Comparison of ENCODE assay signal across 8 mouse cellular contexts in genomic region chr5:115011519-115012261, GRCm38 (mm10). TPM values are rescaled to one million over a fixed set of nuclear protein-coding genes. Genes with fewer than 3 reads are reported as not detected.
DNase-seq lines count a peak whose midpoint lies in the region; ATAC-seq lines count a peak whose summit lies in the region.

No protein-coding gene starts in this region.

- H3K27me3 ChIP-seq in intestine, embryonic 16.5 days (replicated peaks; ENCODE audit: control insufficient read depth, insufficient read depth, low read length) = no peaks in the 10 kb centered on the region
- no peaks in the 10 kb centered on the region for H3K27me3 ChIP-seq in limb, embryonic 12.5 days
- no peaks in the 10 kb centered on the region for H3K27me3 ChIP-seq in midbrain, embryonic 12.5 days

- peak; percentile 30 to 37 for DNase-seq in left cerebral cortex, adult 18-20 months (ENCODE audit: low spot score in 2 of 2)
- DNase-seq in left cerebral cortex, adult 11 months (ENCODE audit: low spot score) = no peak
- peak; percentile 20 for DNase-seq in embryo, embryonic 11.5 days (ENCODE audit: low read depth, low spot score)
- peak; percentile 52 to 61 for DNase-seq in gastrocnemius, postnatal 36 days
- DNase-seq in spleen, adult 12 weeks (ENCODE audit: low spot score) = peak; percentile 45

- H3K9me3 ChIP-seq in intestine, embryonic 16.5 days (ENCODE audit: control insufficient read depth, low read length) = no peaks in the 10 kb centered on the region
- no peaks in the 10 kb centered on the region for H3K9me3 ChIP-seq in limb, embryonic 12.5 days
- H3K9me3 ChIP-seq in midbrain, embryonic 12.5 days = no peaks in the 10 kb centered on the region

- H3K4me2 ChIP-seq in intestine, embryonic 16.5 days (ENCODE audit: low read depth, low read length) = peak overlapping the region; percentile 89
- H3K4me2 ChIP-seq in limb, embryonic 12.5 days = peak overlapping the region; percentile 91
- peak overlapping the region; percentile 97 for H3K4me2 ChIP-seq in midbrain, embryonic 12.5 days (replicated peaks)

- peak; percentile 36 for ATAC-seq in intestine, embryonic 16.5 days
- 0 out of 2 replicates have a peak, but pooled peaks have one; percentile 28 for ATAC-seq in limb, embryonic 12.5 days (ENCODE audit: insufficient number of reproducible peaks, insufficient read depth, low FRiP score, low TSS enrichment, low read depth)
- ATAC-seq in midbrain, embryonic 12.5 days (ENCODE audit: low FRiP score, low read depth) = 0 out of 2 replicates have a peak, but pooled peaks have one; percentile 50

- H3K36me3 ChIP-seq in intestine, embryonic 16.5 days (ENCODE audit: control insufficient read depth, insufficient read depth, low read length) = no peaks in the 10 kb centered on the region
- H3K36me3 ChIP-seq in limb, embryonic 12.5 days = no peaks in the 10 kb centered on the region
- no peaks in the 10 kb centered on the region for H3K36me3 ChIP-seq in midbrain, embryonic 12.5 days

- H3K4me1 ChIP-seq in intestine, embryonic 16.5 days (ENCODE audit: control insufficient read depth, insufficient read depth, low read length) = peaks cover 21% of the 10 kb centered on the region
- peaks cover 23% of the 10 kb centered on the region for H3K4me1 ChIP-seq in limb, embryonic 12.5 days (replicated peaks)
- H3K4me1 ChIP-seq in midbrain, embryonic 12.5 days = peaks cover 31% of the 10 kb centered on the region

- under 1% methylated on average over 62 of the region's 63 CpGs for WGBS in intestine, embryonic 16.5 days
- WGBS in limb, embryonic 12.5 days = under 1% methylated on average over 59 of the region's 63 CpGs
- WGBS in midbrain, embryonic 12.5 days = under 1% methylated on average over 56 of the region's 63 CpGs

- H3K27ac ChIP-seq in intestine, embryonic 16.5 days (ENCODE audit: low read length) = peak overlapping the region; percentile 89
- H3K27ac ChIP-seq in limb, embryonic 12.5 days = peak overlapping the region; percentile 91
- H3K27ac ChIP-seq in midbrain, embryonic 12.5 days (replicated peaks) = peak overlapping the region; percentile 92

- H3K9ac ChIP-seq in intestine, embryonic 16.5 days (ENCODE audit: low read depth, low read length) = peak overlapping the region; percentile 99
- H3K9ac ChIP-seq in limb, embryonic 12.5 days (replicated peaks) = peak overlapping the region; percentile 97
- H3K9ac ChIP-seq in midbrain, embryonic 12.5 days (replicated peaks) = peak overlapping the region; percentile 96

- H3K4me3 ChIP-seq in intestine, embryonic 16.5 days (ENCODE audit: low read length) = peak overlapping the region; percentile 99
- peak overlapping the region; percentile 98 for H3K4me3 ChIP-seq in limb, embryonic 12.5 days (replicated peaks)
- peak overlapping the region; percentile 99 for H3K4me3 ChIP-seq in midbrain, embryonic 12.5 days

- intact Hi-C loops in gastrocnemius, postnatal 36 days (cut with DNase I) = no loop called here

RNA-seq across cellular contexts. Expression of gene Sppl3, which starts 0.8 kb away (rescaled TPM):
- 10 to 100 TPM; 84.8 to 85.4 TPM for total RNA-seq in left cerebral cortex, adult 18-20 months (2021)
- 10 to 100 TPM; 19.6 to 21.3 TPM for total RNA-seq in gastrocnemius, postnatal 36 days (2021)
- 8.1 and 8.6 TPM in 2 replicates for polyA plus RNA-seq in intestine, embryonic 16.5 days (2015; fragmentation: Nextera tagmentation; extraction: Ambion mirVana)
- 17.3 and 36.9 TPM in 2 replicates for polyA plus RNA-seq in limb, embryonic 12.5 days (2016; fragmentation: Nextera tagmentation; extraction: Ambion mirVana)
- polyA plus RNA-seq in midbrain, embryonic 12.5 days (2016; fragmentation: Nextera tagmentation; extraction: Ambion mirVana) = 16.6 and 17.0 TPM in 2 replicates

RNA-seq across cellular contexts. Expression of gene Hnf1a, which starts 40.8 kb away (rescaled TPM):
- total RNA-seq in left cerebral cortex, adult 18-20 months (2021) = not detected
- total RNA-seq in gastrocnemius, postnatal 36 days (2021) = not detected
- polyA plus RNA-seq in intestine, embryonic 16.5 days (2015; fragmentation: Nextera tagmentation; extraction: Ambion mirVana) = 16.1 and 21.7 TPM in 2 replicates
- not detected in 2 replicates for polyA plus RNA-seq in limb, embryonic 12.5 days (2016; fragmentation: Nextera tagmentation; extraction: Ambion mirVana)
- 0.05 and 0.07 TPM in 2 replicates for polyA plus RNA-seq in midbrain, embryonic 12.5 days (2016; fragmentation: Nextera tagmentation; extraction: Ambion mirVana)

Comparison
In these comparisons a context has a peak if more than half of its experiments do, and no peak if none do; other contexts are left out.
1. RNA of gene Hnf1a, which starts 40.8 kb away (polyA plus RNA-seq): 16.1 to 21.7 TPM in intestine, embryonic 16.5 days; 0.05 to 0.07 TPM in midbrain, embryonic 12.5 days and not detected in limb, embryonic 12.5 days; every median in the first group is over 10 times any median in the second.
2. Peak in every context shown above with its lines, with median percentiles within 50 percentile points of each other: ATAC-seq, H3K27ac ChIP-seq, H3K4me2 ChIP-seq, H3K4me3 ChIP-seq and H3K9ac ChIP-seq.